Mouse (Mus musculus) regulatory T cell (primary cell): ENCODE measurements around the gene Rapgef2.

ENCODE experiments used
- in situ Hi-C: fragments of 300-600 bp; cut with MboI, MseI; formaldehyde crosslinking; loops from one replicate; pipeline ENCODE4 v1.15.1; 2025; ENCODE audit warnings: high pct_unique_total_duplicates

Rapgef2 gene

DNA sequence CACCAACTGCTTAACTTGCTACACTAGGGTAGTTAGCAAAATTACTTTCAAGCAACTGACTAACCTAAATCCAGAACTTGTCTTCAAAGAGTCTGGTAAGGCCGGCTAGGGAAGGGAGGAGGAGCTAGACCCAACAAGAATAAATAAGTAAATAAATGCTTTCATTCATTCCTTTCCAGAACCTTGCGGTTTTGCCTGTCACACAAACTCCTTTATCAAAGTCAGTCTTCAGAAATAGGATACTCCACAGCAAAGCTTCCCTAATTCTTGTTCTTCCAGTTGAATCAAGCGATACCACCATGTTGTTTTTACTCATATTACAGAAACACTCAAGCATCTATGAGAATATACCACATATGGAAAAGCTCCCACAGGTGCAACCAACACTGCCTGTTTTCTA lies 2.3 kb downstream of the Rapgef2 start:
- in situ Hi-C loops: loop anchor here (10.0 kb wide), 1 partner anchor 59 kb away; no protein-coding TSS in a partner anchor

DNA sequence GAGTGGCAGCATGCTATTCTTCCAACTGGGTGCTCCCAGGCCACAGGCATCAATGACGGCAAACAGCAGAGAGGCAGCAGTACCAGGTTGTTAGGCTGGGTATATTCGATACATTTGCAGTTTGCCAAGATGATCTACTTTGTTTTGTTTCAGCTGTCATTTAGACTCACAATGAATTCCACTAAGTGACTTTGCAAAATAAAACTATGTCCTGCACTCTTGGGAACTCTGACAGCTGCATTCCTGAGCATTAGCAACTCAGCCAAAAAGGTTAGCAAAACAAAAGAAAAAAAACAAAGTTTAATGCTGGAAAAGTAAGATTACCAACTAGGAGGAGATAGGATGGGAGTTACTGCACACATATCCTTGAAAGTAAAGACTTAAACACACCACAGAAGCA lies 3.3 kb downstream of the Rapgef2 start:
- in situ Hi-C loops: loop anchor here (10.0 kb wide), 1 partner anchor 58 kb away; no protein-coding TSS in a partner anchor

DNA sequence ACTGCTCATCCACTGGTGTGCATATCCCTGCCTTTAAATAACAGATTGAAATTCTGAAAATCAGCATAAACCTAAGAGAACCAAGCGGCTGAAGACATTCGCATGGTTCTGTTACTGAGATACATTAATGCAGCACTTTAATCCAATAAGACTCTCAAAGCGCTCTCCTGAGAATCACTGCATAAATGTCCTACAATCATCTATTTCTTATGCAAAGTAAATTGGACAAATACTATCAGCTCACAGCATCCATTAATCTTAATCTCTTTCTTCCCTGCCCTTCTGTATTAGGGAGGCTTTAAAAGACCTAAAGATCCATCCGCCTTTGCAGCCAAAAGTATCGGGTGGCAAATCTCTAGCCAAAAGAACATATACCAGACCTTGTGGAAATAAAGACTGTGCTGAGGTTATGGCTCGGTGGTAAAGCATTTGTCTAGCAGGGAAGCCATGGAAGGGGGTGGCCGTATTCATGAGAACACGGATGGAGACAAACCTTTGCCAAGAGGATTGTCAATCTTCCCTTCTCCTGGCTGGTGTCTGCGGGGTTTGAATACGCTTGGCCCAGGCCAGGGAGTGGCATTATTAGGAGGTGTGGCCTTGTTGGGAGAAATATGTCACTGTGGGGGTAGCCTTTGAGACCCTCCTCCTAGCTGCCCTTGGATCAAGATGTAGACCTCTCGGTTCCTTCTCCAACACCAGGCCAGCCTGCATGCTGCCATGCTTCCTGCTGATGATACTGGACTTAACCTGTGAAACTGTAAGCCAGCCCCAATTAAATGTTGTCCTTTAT lies 10.3 kb downstream of the Rapgef2 start:
- in situ Hi-C loops: no loop called here

DNA sequence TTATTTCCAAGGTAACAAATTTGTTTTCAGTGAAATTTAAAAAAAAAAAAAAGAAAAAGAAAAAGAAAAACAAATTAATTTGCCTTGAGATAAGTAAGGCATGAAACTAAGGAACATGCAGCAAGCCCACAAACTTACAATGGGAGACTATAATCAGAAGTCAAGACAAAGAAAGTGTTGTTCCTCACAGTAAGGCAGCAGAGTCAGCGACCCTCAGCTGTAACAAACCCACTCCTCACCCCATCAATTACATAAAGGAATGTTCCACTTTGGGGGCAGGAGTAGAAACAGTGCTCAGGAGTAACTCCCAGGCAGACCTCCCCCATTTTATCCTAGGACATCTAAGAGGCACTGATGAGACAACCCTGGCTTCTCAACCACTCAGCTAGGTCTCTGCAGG lies 13.0 kb downstream of the Rapgef2 start:
- in situ Hi-C loops: no loop called here

DNA sequence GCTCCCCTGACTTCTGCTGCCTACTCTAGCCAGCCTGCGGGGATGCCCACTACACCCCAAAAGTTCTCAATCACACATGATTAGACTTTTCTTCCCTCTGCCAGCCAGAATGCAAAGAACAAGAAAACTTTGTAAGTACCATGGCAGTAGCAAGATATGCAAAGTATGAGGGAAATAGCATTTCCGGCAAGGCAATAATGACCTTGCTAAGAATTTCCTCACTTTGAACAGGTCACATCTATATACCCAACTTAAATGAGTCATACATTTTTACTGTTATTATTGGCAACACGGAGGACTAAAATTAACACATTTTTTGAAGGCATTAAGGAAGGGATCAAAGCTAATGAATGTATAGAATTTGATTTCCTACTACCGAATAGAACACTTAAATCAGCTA lies 13.4 kb downstream of the Rapgef2 start:
- in situ Hi-C loops: no loop called here

DNA sequence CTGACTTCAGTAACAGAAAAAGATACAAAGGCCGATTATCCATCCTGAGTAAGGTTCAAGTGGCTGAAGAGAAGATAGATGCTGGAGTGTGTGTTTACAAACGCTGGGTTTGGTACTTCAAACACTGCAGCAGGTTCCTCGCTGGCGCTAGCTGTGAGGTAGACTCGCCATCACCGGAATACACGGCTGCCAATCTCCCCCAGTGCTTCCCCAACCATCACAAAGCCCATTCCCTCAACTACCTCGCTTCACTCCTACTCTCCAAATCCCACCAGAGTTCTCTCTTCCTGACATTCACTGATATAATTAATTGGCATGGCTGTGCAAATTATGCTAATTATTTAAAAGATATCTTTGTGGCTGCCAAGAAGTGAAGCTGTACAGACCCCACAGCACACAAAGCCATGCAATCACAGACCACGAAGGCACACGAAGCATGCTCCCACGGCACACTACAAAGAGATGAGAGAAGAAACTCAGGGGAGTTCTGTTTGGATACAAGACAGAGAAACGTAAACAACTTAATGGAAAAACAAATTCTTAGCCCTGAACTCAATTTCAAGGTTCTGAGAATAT lies 15.2 kb downstream of the Rapgef2 start:
- in situ Hi-C loops: no loop called here

DNA sequence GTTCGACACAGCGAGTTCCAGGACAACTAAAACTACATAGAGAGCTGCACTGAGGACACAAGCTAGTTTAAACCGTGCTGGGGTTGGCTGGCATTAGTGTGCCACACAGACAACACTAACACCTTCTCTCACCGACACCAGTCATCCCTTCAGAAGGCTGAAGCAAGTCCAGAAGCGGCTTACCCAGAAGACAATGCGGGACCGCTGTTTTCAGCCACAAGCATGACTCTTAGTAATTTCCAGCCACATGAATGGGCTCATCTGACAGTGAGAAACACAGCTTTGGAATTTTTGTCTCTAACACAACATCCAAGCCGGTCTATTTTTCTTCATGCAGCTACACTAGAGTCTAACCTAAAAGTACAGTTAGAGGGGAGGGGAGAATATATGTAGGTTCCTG lies 16.4 kb downstream of the Rapgef2 start:
- in situ Hi-C loops: no loop called here

DNA sequence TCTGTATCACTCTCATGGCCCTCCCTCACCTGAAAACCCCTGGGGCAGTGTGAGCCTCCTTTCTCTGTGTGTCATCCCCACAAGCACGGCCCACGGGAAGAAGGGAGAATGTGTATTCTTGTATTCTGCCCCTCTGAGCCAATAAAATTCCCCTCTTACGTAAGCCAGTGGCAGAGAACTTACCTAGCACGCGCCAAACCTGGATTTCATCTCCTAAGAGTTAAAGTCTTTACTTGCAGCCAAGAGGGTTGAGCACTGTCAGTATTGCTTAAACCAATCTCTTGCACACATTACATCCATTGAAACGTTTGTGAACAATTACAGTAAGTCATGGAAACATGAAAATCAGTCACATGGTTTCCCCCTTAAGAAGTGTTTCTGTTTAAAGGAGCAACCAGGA lies 19.3 kb downstream of the Rapgef2 start:
- in situ Hi-C loops: no loop called here

DNA sequence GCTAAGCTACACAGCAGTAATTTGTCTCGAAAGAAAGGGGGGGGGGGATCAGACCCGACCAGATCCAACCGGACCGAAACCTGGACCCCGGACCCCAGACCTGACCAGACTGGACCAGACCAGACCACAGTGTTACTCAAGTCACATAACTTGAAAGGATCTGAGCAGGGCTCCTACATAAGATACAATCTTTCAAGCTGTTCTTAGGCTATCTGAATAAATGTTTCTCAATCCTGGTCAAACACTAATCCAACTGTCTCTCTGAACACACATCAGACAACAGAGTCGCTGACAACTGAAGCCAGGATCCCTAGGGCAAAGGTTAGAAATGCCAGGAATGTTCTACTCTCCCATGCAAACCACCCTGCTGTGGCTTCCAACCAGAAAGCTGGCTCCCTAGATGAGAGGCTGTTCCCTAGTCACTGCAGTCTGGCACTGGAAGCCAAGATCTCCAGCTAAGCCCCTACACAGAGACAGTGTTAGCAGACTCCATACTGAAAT lies 24.5 kb downstream of the Rapgef2 start:
- in situ Hi-C loops: no loop called here

DNA sequence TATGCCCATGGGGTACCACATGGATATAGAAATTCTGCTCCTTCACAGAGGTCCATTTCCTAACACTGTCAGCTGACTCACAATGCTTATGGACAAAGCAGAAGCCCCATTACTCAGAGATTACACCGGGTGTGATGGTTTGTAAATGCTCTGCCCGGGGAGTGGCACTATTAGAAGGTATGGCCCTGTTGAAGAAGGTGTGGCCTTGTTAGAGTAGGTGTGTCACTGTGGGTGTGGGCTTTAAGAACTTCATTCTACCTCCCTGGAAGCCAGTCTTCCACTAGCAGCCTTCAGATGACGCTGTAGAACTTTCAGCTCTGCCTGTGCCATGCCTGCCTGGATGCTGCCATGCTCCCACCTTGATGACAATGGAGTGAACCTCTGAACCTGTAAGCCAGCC lies 32.3 kb downstream of the Rapgef2 start:
- in situ Hi-C loops: no loop called here

DNA sequence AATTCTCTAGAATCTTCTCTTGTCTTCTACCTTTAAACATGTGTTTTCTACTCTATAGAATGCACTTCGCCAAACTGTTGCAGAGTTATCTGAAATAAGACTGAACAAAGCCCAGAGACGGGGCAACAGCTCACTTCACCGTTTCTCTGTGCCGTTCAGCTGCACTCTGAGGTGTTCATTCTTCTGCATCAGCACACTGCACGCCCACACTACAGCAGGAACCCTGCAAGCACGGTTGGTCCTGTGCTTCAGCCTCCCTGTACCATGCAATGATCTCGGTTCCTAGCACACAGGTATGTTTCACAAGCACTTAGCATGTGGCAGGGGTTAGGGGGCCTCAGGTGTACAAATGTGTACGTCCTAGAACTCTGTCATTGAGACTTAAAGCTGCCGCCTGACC lies 32.9 kb downstream of the Rapgef2 start:
- in situ Hi-C loops: no loop called here

DNA sequence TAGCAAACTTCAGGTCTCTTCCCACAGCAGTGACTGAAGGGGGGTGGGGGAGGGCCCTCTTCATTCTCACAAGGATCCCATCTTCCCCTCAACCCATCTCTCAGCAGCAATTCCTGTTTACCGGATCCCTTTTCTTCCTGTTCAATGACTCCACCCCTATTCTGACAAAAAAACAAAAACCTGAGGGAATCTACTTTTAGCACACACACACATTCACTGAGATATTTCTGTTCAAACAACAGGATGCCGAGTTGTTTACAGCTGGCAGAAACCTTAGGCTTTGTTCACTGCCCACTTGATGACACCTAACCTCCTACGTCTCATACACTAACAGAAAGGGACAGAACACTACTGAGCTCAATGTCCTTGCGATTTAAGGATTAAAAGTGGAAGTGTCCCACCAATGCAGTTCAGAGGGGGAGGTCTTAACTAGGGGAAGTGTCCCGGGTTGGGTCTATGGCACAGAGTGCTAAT lies 33.4 kb downstream of the Rapgef2 start:
- in situ Hi-C loops: no loop called here

DNA sequence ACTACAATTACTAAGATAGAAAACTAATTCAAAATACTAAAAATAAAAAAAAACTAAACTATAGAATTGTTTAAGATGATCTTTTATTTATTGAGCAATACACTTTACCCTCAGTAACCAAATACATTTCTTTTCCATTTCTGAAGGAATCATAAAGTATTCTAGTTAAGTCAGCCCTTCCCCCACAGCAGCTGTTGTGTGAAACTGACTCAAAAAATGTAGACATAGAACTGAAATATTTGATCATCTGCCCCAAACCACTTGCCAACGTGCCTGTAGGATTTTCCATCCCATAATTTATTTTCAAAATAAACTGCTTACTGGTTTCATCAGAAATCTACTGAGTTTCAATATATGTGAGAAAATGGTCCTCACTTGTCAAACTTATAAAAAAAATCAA lies 36.4 kb downstream of the Rapgef2 start:
- in situ Hi-C loops: no loop called here

DNA sequence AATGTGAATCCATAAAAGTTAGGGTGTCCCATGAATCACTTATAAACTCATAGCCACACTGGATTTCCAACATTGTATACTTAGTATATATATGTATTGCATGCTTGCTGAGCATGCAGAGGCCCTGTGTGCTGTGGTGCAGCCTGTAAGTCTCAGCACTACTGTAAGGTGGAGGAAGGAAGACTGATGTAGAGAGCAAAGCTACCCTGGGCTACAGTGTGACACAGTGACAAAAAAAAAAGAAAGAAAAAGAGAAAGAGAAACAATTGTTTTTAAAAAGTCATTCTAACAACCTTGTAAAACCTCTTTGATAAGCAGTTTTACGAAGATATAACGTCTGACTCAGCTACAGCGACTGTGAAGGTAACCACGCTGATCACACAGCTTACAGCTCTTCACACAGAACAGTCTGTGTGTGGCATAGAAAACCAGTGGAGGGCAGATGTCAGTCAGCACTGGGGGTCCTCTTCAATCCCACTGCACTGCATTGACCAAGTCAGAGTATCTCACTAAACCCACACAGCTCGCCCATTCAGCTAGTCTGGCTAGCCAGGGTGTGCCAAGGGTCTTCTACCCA lies 37.6 kb downstream of the Rapgef2 start:
- in situ Hi-C loops: no loop called here

DNA sequence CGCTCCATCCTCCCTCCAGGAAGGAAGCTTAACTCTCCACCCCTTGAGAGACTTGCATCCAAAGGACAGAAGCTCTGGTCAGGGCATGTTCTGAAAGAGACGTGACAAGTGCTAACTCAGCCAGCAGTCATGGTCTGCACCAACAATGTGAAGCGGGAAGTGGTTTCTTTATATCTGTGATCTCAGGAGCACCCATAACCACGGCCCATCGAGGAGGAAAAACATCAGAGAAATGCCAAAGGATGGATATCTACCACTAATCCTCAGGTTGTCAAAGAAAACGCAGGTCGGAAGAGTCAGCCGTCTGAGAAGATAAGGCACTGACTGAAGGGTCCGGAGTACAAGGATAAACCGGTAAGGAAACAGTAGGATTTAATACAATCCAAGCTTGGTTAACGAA lies 38.1 kb downstream of the Rapgef2 start:
- in situ Hi-C loops: no loop called here

DNA sequence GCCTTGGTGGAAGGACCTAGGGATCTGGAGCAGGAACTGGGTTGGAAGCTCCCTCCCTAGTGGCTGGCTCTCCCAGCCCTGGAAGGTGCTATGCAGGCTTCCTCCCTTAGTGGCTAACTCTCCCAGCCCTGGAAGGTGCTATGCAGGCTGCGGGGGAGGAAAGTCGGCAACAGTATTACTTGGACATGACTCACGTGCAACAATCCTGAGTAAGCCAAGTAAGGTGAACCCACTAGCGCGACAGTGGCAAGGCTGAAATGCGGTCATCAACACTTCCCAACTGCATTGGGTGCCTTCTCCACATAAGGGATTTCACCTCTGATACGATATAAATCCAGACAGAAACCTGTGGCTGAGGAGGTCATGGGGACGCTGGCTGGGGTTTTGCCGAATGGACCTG lies 42.0 kb downstream of the Rapgef2 start:
- in situ Hi-C loops: no loop called here

DNA sequence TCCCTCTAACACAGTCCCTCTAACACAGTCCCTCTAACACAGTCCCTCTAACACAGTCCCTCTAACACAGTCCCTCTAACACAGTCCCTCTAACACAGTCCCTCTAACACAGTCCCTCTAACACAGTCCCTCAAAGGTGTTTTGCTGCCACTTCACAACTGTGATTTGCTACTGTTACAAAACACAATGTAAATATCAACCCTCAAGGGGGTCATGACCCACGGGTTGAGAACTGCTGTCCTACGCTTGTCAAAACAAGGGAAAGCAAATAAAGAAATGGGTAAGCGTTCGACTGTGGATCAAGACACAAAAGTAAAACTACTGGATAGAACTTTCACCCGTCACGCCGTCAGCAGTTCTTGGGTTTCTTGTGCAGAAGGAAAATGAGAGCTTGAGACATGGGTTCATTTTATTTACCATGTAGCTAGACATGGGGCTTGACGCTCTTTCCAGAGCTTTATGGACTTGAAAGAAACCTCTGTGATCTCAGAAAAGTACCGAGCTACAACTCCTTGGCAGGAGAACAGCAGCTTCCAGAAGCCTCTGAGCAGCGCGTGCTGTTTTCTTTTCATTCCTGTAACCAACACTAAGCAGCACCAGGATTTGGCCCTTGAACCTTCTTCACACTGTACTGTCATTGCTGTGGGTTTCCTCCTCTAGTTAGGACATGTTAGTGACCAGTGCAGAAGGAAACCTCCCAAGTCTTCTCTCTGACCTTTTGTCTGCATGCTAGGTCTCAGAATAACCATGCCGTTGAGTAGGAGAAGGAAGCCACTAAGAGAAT lies 43.2 kb downstream of the Rapgef2 start:
- in situ Hi-C loops: no loop called here

DNA sequence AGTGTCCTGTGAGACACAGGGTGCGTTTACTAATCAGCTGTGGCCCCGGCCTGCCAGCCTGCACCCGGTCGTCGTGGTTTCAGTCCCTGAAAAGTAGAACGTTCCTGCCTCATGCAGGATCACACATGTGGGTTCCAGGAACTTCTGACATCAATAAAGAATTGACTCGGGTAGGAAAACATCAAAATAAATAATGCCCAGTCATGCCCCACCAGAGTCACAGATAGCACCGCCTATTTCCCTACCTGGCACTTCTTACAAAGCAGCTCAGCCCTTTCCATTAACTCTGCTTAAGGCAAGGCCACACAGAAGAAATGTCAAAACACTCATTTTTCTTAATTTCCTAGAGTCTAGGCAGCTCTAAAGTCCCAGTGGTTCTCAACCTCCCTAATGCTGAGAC lies 44.0 kb downstream of the Rapgef2 start:
- in situ Hi-C loops: no loop called here

DNA sequence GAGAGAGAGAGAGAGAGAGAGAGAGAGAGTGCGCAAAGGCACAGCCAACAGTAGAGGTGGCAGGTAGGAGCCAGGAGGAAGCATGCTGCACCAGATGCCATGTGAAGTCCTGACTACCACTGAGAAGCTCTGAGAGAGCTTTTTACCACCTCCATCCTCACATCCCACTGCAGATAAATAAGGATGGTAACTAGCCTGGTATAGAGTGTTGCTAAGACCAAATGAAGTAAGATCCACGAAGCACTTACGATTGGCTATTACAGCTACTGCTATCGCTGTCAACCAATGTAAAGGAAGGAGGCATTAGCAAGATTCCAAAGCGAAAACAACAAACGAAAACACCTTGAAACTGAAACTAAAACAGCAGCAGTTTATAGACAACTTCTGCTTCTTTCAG lies 47.3 kb downstream of the Rapgef2 start:
- in situ Hi-C loops: no loop called here

DNA sequence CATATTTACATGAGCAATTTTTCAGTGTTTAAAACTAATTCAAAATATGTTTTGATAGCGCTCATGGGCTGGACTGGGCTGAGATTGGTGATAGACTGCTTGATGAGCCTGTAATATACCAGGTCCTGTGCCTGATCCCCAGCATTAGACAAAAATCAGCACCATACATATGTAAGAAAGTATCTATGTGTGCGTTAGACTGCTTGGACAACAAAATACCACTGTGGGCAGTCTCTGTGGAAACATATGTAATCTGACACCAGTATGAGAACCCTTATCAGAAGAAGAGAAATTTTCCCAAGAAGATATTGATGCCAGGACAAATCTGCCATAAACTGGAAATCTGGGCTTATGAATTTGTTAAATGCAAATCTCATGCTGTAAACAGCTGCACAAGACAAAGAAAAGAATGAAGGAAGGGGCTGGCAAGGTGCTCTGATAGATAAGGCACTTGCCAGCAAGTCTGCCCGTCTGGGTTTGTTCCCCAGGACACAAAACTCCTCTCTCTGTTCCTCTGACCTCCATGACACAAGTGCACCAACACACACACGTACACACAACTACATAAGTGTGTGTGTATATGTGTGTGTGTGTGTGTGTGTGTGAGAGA lies 47.8 kb downstream of the Rapgef2 start:
- in situ Hi-C loops: no loop called here

DNA sequence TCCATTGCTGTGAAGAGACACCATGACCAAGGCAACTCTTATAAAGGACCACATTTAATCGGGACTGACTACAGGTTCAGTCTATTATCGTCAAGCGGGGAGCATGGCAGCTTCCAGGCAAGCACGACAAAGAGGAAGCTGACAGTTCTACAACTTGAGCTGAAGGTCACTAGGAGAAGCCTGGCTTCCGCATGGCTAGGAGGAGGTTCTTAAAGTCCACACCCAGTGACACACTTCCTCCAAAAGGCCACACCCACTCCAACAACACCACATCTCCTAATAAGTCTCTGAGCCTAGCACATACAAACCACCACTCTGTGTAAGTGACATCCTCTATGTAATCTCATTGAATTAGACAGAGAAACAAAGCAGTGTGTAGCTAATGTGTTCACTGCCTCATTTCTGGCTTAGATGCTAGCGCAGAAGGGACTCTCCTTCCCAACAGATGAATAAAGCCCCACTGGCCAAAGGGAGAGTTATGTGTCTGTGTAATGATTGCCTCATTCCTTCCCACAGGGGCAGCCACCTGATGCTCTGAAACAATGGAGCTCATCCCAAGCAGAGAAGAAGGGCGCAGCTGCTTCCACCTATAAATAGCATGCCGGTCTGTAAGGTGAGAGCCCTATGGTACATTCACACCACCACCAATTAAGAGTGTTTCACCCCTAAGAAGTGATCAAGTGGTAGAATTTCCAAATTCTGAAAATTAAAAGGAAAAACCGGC lies 48.5 kb downstream of the Rapgef2 start:
- in situ Hi-C loops: no loop called here
